Mouse (Mus musculus): ENCODE data around the gene Mfn2.
A peak's percentile ranks its signal among the peaks of the same experiment; 100 is the strongest.
"Not testable (repeated sequence)": the region's sequence is repeated elsewhere in the genome, so short reads cannot be mapped to it uniquely, and the experiment has no call there.

The Mfn2 gene

GRCm38 (mm10) chr4:147868450-147869031 is 36.0 kb downstream of the Mfn2 start, which contains the start of the genes Miip and Fv1:
Miip (minus strand) TSS chr4:147868816.
Fv1 (plus strand) TSS chr4:147868979.
- DNase-seq (ENCODE audit: low read depth, low spot score): peak; percentile 97

GRCm38 (mm10) chr4:147867563-147868449 is 36.7 kb downstream of the Mfn2 start:
- DNase-seq (ENCODE audit: low read depth, low spot score): peak; percentile 31

GRCm38 (mm10) chr4:147866793-147867192 is 37.7 kb downstream of the Mfn2 start:
- DNase-seq (ENCODE audit: low read depth, low spot score): not testable (repeated sequence)

- DNase-seq (ENCODE audit: low read depth, low spot score): no peak
These were observed 38.4 kb downstream of the Mfn2 start for GRCm38 (mm10) chr4:147866056-147866455.

GRCm38 (mm10) chr4:147865651-147866050 is 38.9 kb downstream of the Mfn2 start:
- DNase-seq (ENCODE audit: low read depth, low spot score): no peak

- DNase-seq (ENCODE audit: low read depth, low spot score): no peak
These were observed 42.5 kb downstream of the Mfn2 start for GRCm38 (mm10) chr4:147862051-147862450.

GRCm38 (mm10) chr4:147850776-147851175 is 53.7 kb downstream of the Mfn2 start:
- no peak for DNase-seq (ENCODE audit: low read depth, low spot score)

GRCm38 (mm10) chr4:147848584-147848991 is 55.9 kb downstream of the Mfn2 start:
- no peak for DNase-seq (ENCODE audit: low read depth, low spot score)

GRCm38 (mm10) chr4:147847614-147848583 is 56.6 kb downstream of the Mfn2 start, which contains the start of gene Zfp933:
Zfp933 (minus strand) TSS chr4:147848366.
- DNase-seq (ENCODE audit: low read depth, low spot score): peak; percentile 90

- DNase-seq (ENCODE audit: low read depth, low spot score): no peak
These were observed 61.6 kb downstream of the Mfn2 start for GRCm38 (mm10) chr4:147842871-147843270.

- DNase-seq (ENCODE audit: low read depth, low spot score): not testable (repeated sequence)
These were observed 65.2 kb downstream of the Mfn2 start for GRCm38 (mm10) chr4:147839282-147839681.

- DNase-seq (ENCODE audit: low read depth, low spot score): no peak
These were observed 80.1 kb downstream of the Mfn2 start for GRCm38 (mm10) chr4:147824389-147824788.
